Mouse (Mus musculus): ENCODE results near the gene Zcrb1.

DNA sequence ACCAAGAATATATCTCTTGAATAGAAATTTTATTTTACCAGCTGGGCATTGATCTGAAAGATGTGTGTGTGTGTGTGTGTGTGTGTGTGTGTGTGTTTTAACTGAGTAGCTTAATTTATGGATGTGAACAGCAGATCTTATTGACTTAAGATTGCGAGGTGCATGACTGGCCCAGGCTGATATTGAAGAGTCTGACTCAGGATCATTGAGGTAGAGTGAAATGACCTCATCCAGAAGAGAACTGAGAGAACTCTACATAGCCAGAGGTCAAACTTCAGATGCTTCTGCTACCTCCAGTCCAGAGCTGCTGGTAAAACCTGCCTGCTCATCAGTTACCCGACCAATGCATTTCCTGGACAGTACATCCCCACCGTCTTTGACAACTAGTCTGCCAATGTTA is 14.3 kb upstream of the Zcrb1 start:
- no peak for TF ChIP-seq GATA1 (IDR thresholded peaks at IDR 0.05; ENCODE audit: low read length)
- TF ChIP-seq TAL1 (IDR thresholded peaks at IDR 0.05; ENCODE audit: low read length) = no peak

All from erythroblast, embryonic 14.5 days (primary cell).